Comparison of ENCODE assay signal across 19 mouse cellular contexts in genomic region chr5:30605649-30606048, GRCm38 (mm10). TPM values are rescaled to one million over a fixed set of nuclear protein-coding genes. Genes with fewer than 3 reads are reported as not detected.
DNase-seq lines count a peak whose midpoint lies in the region; ATAC-seq and TF ChIP-seq lines count a peak whose summit lies in the region.
"Had no signal": no experiment of that assay in that cellular context is flagged by ENCODE, and none has a peak within 500 bp of the region (broad histone marks: within the 10 kb centered on the region; RNA-seq: fewer than 3 reads in every experiment).

No protein-coding gene starts in this region.

- TF ChIP-seq POLR2A in heart, adult 2 months (IDR thresholded peaks at IDR 0.05; ENCODE audit: insufficient read depth, low read depth, low read length), result no peak

- H3K79me2 ChIP-seq in heart, adult 2 months (replicated peaks; ENCODE audit: control insufficient read depth, insufficient read depth, low read length), result no peaks in the 10 kb centered on the region

- ATAC-seq in heart, embryonic 15.5 days (replicated peaks; ENCODE audit: insufficient number of reproducible peaks, insufficient read depth, low FRiP score, low read depth), result no peak
- ATAC-seq in heart, postnatal 0 days (ENCODE audit: insufficient read depth, low read depth), result no peak
- ATAC-seq in activated CD4-positive, CD25-positive, alpha-beta regulatory T cell, adult 4 months, result no peak
- ATAC-seq: intestine, embryonic 16.5 days; liver, embryonic 12.5 days had no signal

- no peaks in the 10 kb centered on the region for H3K9me3 ChIP-seq in heart, embryonic 15.5 days (replicated peaks)
- no peaks in the 10 kb centered on the region for H3K9me3 ChIP-seq in heart, postnatal 0 days (replicated peaks; ENCODE audit: control insufficient read depth, low read length)
- H3K9me3 ChIP-seq: forebrain, embryonic 10.5 days; limb, embryonic 13.5 days; liver, embryonic 12.5 days; midbrain, embryonic 12.5 days; neural tube, embryonic 15.5 days had no signal

- no peak overlapping the region for H3K4me2 ChIP-seq in heart, embryonic 15.5 days
- H3K4me2 ChIP-seq in heart, postnatal 0 days (ENCODE audit: low read depth, low read length), result no peak overlapping the region
- H3K4me2 ChIP-seq: limb, embryonic 13.5 days; liver, embryonic 12.5 days; midbrain, embryonic 12.5 days; neural tube, embryonic 15.5 days had no signal

- H3K27ac ChIP-seq in heart, adult 2 months, result peak overlapping the region; percentile 92
- H3K27ac ChIP-seq in heart, embryonic 15.5 days, result peak overlapping the region; percentile 96
- peak overlapping the region; percentile 92 for H3K27ac ChIP-seq in heart, postnatal 0 days (ENCODE audit: low read depth)
- H3K27ac ChIP-seq: forebrain, embryonic 10.5 days; limb, embryonic 13.5 days; liver, embryonic 12.5 days; midbrain, embryonic 12.5 days had no signal

- TF ChIP-seq CTCF in heart, adult 2 months (IDR thresholded peaks at IDR 0.05), result no peak
- no peak for TF ChIP-seq CTCF in heart, postnatal 0 days (IDR thresholded peaks at IDR 0.05; ENCODE audit: low read depth)

- H3K36me3 ChIP-seq in heart, adult 2 months (ENCODE audit: control insufficient read depth, insufficient read depth, low read length), result no peaks in the 10 kb centered on the region
- no peaks in the 10 kb centered on the region for H3K36me3 ChIP-seq in heart, embryonic 15.5 days
- no peaks in the 10 kb centered on the region for H3K36me3 ChIP-seq in heart, postnatal 0 days (replicated peaks; ENCODE audit: control insufficient read depth, insufficient read depth, low read length)
- H3K36me3 ChIP-seq: forebrain, embryonic 10.5 days; limb, embryonic 13.5 days; liver, embryonic 12.5 days; midbrain, embryonic 12.5 days; neural tube, embryonic 15.5 days had no signal

- no peak overlapping the region for H3K4me3 ChIP-seq in heart, adult 2 months
- no peak overlapping the region for H3K4me3 ChIP-seq in heart, embryonic 15.5 days
- H3K4me3 ChIP-seq in heart, postnatal 0 days (ENCODE audit: low read depth, low read length), result no peak overlapping the region
- H3K4me3 ChIP-seq: forebrain, embryonic 10.5 days; limb, embryonic 13.5 days; liver, embryonic 12.5 days; midbrain, embryonic 12.5 days; neural tube, embryonic 15.5 days had no signal

- TF ChIP-seq EP300 in heart, adult 2 months (IDR thresholded peaks at IDR 0.05; ENCODE audit: insufficient read depth, low read depth, low read length), result no peak
- no peak for TF ChIP-seq EP300 in heart, postnatal 0 days (IDR thresholded peaks at IDR 0.05; ENCODE audit: low read depth)

- intact Hi-C loops in heart, adult 2 months (cut with DNase I), result loop anchor here (2.0 kb wide), 1 partner anchor 17 kb away; the partner anchor contains the start of gene Kcnk3

- 71% methylated on average over 6 of the region's 6 CpGs for WGBS in heart, adult 2 months
- 83% methylated on average over 6 of the region's 6 CpGs for WGBS in heart, embryonic 15.5 days
- WGBS in heart, postnatal 0 days, result 79% methylated on average over 6 of the region's 6 CpGs

- H3K9ac ChIP-seq in heart, adult 2 months (ENCODE audit: low read depth, low read length), result no peak overlapping the region
- H3K9ac ChIP-seq in heart, embryonic 15.5 days, result no peak overlapping the region
- 0 out of 2 replicates have a peak overlapping the region, but pooled peaks have one; percentile 33 for H3K9ac ChIP-seq in heart, postnatal 0 days (replicated peaks; ENCODE audit: low read depth, low read length)
- H3K9ac ChIP-seq: limb, embryonic 13.5 days; liver, embryonic 12.5 days; midbrain, embryonic 12.5 days; neural tube, embryonic 15.5 days had no signal

- H3K27me3 ChIP-seq in heart, adult 2 months (ENCODE audit: control insufficient read depth, insufficient read depth, low read length), result no peaks in the 10 kb centered on the region
- no peaks in the 10 kb centered on the region for H3K27me3 ChIP-seq in heart, embryonic 15.5 days
- H3K27me3 ChIP-seq in heart, postnatal 0 days (ENCODE audit: control insufficient read depth, insufficient read depth, low read length), result no peaks in the 10 kb centered on the region
- H3K27me3 ChIP-seq: midbrain, embryonic 12.5 days; neural tube, embryonic 15.5 days had no signal

- DNase-seq in cerebellum, adult 11 months, result peak; percentile 44
- no peak for DNase-seq in cerebellum, postnatal 10 days
- DNase-seq in heart, adult 2 months, result no peak
- DNase-seq in heart, adult 18-20 months, result no peak
- DNase-seq in heart, adult 8-10 months (ENCODE audit: low spot score), result no peak
- no peak for DNase-seq in heart, postnatal 0 days (ENCODE audit: low spot score)
- DNase-seq: kidney, adult 9 months; kidney, postnatal 14 days; lung, adult 18-20 months; lung, postnatal 10 days had no signal

- H3K4me1 ChIP-seq in heart, adult 2 months (ENCODE audit: control insufficient read depth, insufficient read depth, low read length), result peaks cover 9% of the 10 kb centered on the region
- H3K4me1 ChIP-seq in heart, embryonic 15.5 days (replicated peaks), result peaks cover 57% of the 10 kb centered on the region
- H3K4me1 ChIP-seq in heart, postnatal 0 days (ENCODE audit: control insufficient read depth, insufficient read depth), result peaks cover 57% of the 10 kb centered on the region
- H3K4me1 ChIP-seq: limb, embryonic 13.5 days; liver, embryonic 12.5 days had no signal

RNA-seq across cellular contexts. Expression of gene Kcnk3, which starts 17.7 kb away (rescaled TPM):
- total RNA-seq in heart, adult 2 months (2021), result 100 to 1,000 TPM; 259 to 300 TPM
- polyA plus RNA-seq in heart, adult 2 months (2012; rRNA removed), result 382 and 432 TPM in 2 replicates
- total RNA-seq in heart, adult 18-20 months (2021), result 100 to 1,000 TPM; 237 to 244 TPM
- polyA plus RNA-seq in heart, embryonic 15.5 days (2015; fragmentation: Nextera tagmentation; extraction: Ambion mirVana), result 16.5 and 27.5 TPM in 2 replicates
- 100 to 1,000 TPM; 268 to 282 (median 276) TPM for total RNA-seq in heart, adult 8-10 months (2022)
- total RNA-seq in heart, postnatal 0 days (2014; rRNA removed; ENCODE audit: low replicate concordance), result 55.5 and 70.0 TPM in 2 replicates
- 36.4 and 45.3 TPM in 2 replicates for polyA plus RNA-seq in heart, postnatal 0 days (2015; fragmentation: Nextera tagmentation; extraction: Ambion mirVana)
- not detected for polyA plus RNA-seq in activated CD4-positive, CD25-positive, alpha-beta regulatory T cell, adult 4 months (2017; shearing (Covaris generic))
- total RNA-seq: megakaryocyte progenitor cell, adult 5-6 weeks had no signal

RNA-seq across cellular contexts. Expression of gene Slc35f6, which starts 42.1 kb away (rescaled TPM):
- total RNA-seq in heart, adult 2 months (2021), result 10 to 100 TPM; 47.2 to 49.9 TPM
- polyA plus RNA-seq in heart, adult 2 months (2012; rRNA removed), result 119 and 154 TPM in 2 replicates
- total RNA-seq in heart, adult 18-20 months (2021), result 10 to 100 TPM; 44.7 to 51.8 TPM
- polyA plus RNA-seq in heart, embryonic 15.5 days (2015; fragmentation: Nextera tagmentation; extraction: Ambion mirVana), result 22.2 and 28.2 TPM in 2 replicates
- 10 to 100 TPM; 48.3 to 60.9 (median 54.9) TPM for total RNA-seq in heart, adult 8-10 months (2022)
- 61.3 and 86.8 TPM in 2 replicates for total RNA-seq in heart, postnatal 0 days (2014; rRNA removed; ENCODE audit: low replicate concordance)
- polyA plus RNA-seq in heart, postnatal 0 days (2015; fragmentation: Nextera tagmentation; extraction: Ambion mirVana), result 30.5 and 31.7 TPM in 2 replicates
- polyA plus RNA-seq in activated CD4-positive, CD25-positive, alpha-beta regulatory T cell, adult 4 months (2017; shearing (Covaris generic)), result 10 to 100 TPM in 1 of 2 experiments, 1 to 10 TPM in 1; 8.7 to 15.7 TPM
